Mouse (Mus musculus) thymus, postnatal 0 days (tissue): ENCODE results near the gene Ankrd12. TPM values are rescaled to one million over a fixed set of nuclear protein-coding genes. Genes with fewer than 3 reads are reported as not detected.

Experiments
- DNase-seq: peaks from one replicate; pipeline ENCODE4 v3.0.0-alpha.2; 2015; ENCODE audit warnings: low spot score
- polyA plus RNA-seq: library from polyadenylated mRNA; unstranded; fragments of >200 nt; fragmentation: Nextera tagmentation; extraction: Ambion mirVana; gene quantifications from 2 replicates; pipeline ENCODE4 v1.2.1, GENCODE M21; 2015

Ankrd12 gene
- polyA plus RNA-seq, 1 experiment from 2014 or later, result 32.4 TPM

DNA sequence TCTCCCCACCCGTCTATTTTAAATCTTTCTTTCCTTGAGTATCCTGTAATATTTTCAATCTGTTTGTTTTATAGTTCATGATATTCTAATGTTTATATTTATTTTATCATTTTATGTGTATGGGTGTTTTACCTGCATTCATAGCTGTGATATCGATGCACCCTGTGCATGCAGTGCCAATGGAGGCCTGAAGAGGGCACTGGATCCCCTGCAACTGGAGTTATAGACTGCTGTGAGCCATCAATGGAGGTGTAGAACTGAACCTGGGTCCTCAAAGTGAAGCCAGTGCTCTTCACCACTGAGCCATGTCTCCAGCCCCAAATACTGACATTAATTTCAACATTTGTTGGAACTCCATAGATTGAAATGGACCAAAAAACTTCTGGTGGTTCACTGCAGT lies 143.1 kb downstream of the Ankrd12 start:
- DNase-seq, result no peak

DNA sequence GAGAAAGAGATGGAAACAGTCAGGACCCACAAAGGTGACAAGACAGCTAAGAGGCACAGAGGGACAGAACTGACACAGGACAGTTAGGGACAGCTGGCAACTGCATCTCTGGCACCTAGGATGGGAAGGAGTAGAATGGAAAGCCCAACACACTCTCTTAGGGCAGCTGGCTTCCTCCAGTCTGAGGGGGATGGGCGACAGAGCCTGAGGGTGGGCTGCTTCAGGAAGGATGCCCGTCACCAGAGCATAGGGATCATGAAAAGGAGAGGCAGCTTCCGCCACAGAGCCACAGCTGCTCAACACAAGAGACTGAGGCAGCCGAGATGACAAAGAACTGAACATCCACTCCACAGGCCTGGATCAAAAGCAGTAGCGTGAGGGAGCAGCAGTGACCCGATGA lies 145.4 kb downstream of the Ankrd12 start:
- peak; percentile 53 for DNase-seq

DNA sequence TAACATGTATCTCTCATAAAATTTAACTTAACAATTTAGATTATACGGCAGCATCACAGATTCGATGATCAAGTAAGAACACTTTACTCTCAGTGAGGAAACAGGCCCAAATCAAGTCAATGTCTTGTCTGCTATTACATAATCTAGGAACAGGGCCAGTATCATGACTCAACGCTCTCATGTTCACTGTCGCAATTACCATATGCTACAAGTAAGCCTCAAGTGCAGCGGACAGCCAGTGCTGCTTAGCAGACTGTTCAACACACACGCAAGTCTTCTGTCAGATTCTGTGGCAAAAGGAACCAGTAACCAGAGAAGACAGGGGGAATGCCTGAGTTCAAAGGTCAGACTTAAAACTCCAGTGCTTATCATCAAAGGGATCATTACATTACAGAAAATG lies 145.9 kb downstream of the Ankrd12 start:
- DNase-seq, result no peak

DNA sequence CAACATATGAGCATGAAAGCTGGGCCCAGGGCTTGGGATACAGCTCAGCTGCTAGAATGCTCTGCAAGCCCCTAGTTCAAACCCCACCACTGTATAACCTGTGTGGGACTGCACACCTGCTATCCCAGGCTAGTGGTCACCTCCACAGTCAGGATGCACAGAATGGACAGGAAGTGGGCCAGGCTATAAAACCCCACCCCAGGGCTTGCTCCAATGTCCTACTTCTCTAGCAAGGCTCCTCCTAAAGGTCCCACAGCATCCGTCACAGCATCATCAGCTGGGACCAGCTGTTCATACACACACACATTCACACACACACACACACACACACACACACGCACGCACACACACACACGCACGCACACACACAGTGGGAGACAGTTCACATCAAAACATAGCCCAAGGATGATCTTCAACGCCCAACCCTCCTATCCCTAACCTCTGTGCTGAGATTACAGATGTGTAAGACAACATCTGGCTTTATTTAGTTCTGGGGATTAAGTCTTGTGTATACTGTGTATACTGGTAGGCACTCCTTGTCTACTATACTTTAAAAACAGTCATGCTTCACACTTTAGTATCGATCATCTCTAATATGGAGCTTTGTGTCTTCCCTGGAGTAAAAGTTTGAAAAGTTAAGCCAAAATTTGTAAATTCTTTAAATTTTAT lies 146.6 kb downstream of the Ankrd12 start:
- no peak for DNase-seq

DNA sequence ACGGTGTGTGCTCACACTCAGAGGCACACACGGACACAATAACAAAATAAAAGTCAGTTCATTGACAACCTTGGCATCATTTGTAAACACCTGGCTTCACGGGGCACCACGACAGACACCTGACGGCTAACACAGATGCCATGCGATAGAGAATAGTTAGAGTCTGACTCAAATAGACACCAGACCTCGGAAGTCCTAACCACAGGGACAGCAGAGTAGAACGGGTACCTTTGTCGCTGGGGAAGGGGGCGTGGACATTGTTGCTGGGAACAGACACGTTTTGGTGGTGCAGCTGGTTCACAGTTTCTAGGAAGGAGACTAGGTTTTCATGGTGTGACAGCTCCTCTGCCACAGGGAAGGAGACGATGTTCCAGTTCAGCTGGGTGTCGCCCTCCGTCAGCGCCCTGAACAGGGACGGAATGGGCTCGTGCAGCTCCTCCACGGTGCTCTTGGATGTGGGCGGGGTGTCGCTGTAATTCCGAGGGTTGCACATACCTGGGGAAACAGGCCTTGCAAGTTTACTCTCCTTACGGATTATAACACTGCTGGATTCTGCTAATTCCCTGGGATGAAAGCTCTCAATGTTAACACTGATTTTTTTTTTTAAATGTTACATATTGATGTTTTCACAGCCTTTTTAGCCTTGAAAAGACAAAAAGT lies 147.4 kb downstream of the Ankrd12 start:
- DNase-seq, result peak; percentile 64

DNA sequence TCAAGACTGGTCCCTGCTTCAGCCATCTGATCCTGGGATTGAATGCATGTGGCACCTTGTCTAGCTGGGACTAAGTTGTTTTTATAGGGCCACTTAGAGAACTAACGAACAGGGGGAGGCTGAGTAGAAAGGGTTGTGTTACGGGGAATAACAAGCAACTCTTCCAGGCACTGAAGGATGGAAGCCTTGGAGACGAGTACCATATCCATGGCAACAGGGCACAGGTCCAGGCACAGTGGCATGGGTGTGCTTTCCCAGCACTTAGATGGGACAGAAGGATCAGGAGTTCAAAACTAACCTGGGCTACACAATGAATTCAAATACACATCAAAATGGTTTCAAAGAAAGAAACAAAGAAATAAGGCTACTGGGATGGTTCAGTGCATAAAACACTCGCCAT lies 149.8 kb downstream of the Ankrd12 start:
- no peak for DNase-seq

DNA sequence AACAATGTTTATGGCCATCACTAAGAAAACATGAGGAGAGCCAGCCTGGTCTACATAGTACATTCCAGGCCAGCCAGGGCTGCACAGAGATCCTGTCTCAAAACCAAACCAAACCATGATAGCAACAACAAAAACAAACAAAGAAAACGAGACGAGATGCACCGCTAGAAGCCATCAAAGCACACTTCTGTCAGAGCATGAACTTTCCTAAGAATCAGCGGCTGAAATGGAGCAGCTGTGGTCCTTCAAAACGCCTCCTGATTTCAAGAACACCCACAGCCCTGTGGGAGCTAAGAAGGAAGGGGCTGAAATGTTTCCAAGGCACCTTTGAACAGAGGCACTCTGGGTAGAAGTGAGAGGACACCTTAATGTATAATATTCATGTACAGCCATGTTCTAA lies 152.7 kb downstream of the Ankrd12 start:
- no peak for DNase-seq

DNA sequence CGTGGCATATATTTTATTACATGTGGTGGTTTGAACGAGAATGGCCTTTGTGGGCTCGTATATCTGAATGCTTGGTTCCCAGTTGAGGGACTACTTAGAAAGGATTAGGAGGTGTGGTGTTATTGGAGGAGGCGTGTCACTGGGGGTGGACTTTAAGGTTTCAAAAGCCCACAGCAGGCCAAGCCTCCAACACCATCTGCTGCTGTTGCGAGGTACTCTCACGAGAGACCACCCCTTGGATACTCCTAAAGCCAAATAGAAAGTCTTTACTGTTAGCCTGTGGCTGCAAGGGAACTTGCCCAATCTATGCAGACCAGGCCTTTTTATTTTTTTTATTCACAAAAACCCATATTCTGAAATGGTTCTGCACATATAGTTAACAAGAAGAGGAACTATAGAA lies 154.9 kb downstream of the Ankrd12 start:
- no peak for DNase-seq

DNA sequence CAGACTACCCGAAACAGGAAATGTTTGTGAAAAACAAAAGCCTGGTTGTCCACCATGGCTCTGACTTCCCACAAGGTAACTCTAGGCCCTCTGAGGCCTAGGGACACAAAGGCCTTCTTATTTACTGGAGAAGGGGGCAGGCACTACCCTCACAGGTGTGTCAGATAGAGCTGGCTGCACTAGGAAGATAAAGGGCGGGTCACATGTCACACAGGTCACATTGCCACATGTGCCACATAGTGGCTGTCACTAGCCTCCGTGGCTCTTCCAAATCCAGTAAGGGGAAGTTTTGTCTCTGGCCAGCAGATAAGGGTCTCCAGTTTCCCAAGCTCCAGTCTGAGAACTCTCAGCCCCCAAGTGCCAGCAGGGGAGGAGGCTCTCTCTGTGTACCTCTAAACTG lies 157.7 kb downstream of the Ankrd12 start:
- no peak for DNase-seq

DNA sequence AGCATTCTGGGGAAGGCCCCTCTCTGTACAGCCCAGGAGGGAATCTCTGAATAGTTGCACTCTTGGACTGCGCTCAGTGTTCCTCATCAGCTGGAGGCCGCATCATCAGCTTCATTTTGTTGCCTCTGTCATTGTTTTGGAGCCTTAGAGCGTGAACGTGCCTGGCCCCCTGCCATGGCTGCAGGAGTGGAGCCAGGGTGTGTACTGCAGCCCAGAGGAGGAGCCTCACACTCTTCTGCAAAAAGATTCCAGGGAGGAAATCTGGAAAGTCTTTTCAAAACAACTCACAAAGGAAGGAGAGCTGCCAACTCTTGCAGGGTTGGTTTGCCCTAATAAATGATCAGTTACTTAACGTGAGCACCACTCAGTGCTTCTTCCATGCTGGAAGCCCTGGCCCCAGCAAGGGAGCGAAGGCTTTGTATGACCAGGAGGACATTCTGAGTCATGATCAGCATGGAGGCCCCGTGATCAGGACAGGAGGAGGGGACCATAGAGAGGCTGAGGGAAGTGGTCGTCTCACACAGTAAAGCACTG lies 160.7 kb downstream of the Ankrd12 start:
- no peak for DNase-seq

Other genes starting within 250 kb of the Ankrd12 start
- gene Ralbp1, start 191.3 kb downstream of the Ankrd12 start, polyA plus RNA-seq, result 94.9 and 105 TPM in 2 replicates
- gene Twsg1, start 125.9 kb downstream of the Ankrd12 start, polyA plus RNA-seq, result 66.4 and 68.7 TPM in 2 replicates
- gene Ndufv2, start 24.5 kb upstream of the Ankrd12 start, polyA plus RNA-seq, result 346 and 377 TPM in 2 replicates
- 46.0 and 52.3 TPM in 2 replicates for gene Washc1, start 34.5 kb upstream of the Ankrd12 start, polyA plus RNA-seq
- gene Ddx11, start 46.4 kb upstream of the Ankrd12 start, polyA plus RNA-seq, result 12.7 and 13.4 TPM in 2 replicates